Mouse (Mus musculus): ENCODE results near the gene Fancg. TPM values are rescaled to one million over a fixed set of nuclear protein-coding genes. Genes with fewer than 3 reads are reported as not detected.

Gene Fancg
- 20.7 TPM for polyA plus RNA-seq (2014; fragmentation: Illumina TruSeq; extraction: RNeasy Lipid Tissue Mini Kit (QIAGEN cat#74804); ENCODE audit: low read depth, low replicate concordance)

DNA sequence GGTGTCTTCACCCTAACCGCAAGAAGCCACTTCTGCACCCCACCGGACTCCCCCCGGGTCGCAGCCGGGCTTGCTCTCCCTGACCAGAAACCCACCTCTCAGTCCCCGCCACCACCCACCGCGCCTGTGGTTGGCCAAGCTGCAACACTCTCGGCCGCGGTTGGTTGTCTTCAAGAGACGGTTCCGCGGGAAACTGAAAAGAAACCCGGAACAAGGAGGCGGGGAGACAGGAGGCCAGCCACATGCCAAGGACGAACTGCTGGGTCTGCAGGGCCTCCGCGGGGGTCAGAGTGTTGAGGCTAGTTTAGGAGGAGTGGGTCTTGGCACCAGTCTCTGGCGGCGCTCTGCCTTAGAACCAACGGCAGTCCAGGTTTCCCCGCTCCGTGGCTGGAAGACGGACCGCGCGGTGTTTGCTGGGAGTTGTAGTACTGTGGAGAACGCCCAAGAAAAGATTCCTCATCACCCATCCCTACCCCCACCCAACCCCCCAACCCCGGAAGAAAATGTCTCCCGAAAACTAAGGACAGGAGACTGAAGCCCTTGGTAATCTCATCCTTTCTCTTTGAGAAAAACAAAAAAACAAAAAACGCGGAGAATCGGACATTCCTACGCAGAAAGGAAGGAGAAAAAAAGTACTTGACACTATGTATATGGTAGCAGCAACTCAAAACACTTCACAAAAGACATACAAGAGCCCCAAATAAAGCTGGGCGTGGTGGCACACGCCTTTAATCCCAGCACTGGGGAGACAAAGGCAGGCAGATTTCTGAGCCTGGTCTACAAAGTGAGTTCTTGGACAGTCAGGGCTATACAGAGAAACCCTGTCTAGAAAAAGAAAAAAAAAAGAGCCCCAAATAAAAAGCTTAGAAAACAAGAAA, at the start of gene Fancg:
Fancg (minus strand) TSS at position 346 of the 878 bp plus-strand sequence.

DNA sequence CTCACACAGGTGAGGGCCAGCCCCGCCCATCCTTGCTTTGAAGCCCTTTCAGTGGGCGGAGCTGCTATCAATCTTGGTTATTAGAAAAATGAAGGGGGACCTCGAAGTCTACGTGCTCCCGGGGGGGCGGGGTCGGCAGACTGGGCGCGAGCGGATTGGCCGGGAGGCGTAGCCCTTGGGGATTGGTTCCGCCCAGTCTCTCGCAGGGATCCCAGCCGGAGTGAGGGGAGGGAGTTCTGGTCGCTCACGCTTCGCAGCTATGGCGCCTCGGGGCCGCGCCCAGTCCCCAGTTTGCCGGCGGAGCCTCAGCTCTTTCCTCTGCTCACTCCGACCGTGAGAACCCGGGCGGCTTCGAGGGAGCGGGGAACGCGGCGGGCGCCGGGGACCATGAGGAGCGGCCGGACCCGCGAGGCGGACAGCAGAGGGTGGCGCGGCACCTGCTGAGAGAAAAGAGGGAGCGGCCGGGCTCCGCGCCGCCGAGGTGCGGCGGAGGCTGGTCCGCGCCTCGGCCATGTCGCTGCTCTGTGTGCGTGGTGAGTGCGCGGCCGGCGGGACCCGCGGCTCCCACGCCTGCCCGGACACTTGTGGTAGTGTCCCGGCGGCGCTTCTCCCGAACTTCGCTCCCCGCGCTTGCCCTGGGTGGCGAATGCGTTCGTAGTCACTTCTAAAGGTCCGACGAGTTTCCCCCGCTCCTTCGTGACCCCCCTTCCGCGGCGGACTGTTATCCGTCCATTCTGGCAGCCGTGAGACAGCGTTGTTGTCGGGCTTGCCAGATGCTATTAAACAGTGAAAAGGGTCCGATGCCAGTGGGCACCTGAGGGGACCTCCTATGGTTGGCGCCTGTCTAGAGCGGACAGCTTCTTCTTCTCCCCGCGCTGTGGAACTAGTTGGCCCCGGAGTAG, 48.7 kb upstream of the Fancg start, which contains the start of gene Unc13b:
Unc13b (plus strand) TSS at position 201 of the 902 bp plus-strand sequence.

DNA sequence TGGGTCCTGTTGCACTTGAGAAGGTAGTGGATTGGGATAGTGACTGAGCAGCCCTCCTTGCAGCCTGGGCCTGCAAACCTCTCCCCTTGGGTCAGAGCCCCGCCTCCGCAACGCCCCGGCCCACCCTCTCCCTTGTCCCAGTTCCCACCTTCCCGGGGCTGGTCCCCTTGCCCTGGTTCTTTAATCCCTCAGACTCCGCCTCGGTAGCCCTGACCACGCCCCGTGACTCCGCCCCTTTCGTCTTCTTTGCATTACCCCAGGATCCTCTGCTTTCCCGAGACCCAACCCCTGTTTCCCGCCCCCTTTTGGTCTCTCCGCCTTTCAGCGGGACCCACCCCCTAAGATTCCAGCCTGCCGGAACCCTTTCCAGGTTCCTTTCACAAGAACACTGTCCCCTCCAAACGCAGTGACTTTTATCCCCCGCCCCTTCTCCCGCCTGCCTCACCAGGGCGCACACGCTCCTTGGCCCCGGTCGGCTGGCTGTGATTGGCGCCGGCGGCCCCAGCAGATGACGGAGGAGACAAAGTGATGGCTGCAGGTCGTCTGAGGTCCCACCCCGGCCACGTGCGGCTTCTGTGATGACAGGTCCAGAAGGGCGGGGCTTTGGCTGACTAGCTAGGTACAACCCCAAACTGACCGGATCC, 35.5 kb upstream of the Fancg start, which contains the start of gene Fam214b:
Fam214b (minus strand) TSS at position 562 of the 644 bp plus-strand sequence.

DNA sequence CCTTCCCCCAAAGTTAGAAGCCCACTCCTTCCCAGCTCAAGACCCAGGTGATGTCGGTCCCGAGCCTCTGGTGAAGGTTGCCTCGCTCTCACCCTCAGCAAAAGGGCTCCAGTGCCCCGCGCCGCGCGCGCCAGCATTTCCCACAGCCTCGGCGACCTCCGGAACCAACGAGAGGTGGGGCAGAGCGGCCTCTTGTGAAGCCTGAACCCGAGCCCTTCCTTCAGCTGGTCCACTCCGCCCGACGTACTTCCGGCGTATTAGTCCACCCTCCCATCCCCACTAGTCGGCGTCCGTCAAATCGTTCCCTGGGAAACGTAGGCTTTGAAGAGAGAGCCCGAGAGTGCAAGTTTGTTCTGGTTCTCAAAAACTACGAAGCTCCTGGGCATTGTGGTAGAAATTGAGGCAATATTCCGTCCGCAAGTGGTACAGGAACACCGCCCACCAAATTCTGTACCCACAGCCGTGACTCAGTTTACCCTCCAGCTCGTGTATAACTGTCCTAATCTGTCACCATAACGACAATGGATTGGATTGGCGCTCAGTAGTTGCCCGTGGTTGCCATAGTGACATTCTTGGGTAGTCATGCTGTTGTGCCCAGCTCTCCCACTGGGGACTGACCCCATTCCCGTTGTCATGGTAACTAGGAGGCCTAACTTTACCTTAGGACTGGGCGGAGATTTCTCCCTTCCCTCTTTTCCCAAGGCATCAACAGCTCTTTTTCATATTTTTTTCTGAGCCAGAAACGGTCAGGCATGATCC, 21.1 kb upstream of the Fancg start, which contains the start of gene Stoml2:
Stoml2 (minus strand) TSS at position 474 of the 759 bp plus-strand sequence.

DNA sequence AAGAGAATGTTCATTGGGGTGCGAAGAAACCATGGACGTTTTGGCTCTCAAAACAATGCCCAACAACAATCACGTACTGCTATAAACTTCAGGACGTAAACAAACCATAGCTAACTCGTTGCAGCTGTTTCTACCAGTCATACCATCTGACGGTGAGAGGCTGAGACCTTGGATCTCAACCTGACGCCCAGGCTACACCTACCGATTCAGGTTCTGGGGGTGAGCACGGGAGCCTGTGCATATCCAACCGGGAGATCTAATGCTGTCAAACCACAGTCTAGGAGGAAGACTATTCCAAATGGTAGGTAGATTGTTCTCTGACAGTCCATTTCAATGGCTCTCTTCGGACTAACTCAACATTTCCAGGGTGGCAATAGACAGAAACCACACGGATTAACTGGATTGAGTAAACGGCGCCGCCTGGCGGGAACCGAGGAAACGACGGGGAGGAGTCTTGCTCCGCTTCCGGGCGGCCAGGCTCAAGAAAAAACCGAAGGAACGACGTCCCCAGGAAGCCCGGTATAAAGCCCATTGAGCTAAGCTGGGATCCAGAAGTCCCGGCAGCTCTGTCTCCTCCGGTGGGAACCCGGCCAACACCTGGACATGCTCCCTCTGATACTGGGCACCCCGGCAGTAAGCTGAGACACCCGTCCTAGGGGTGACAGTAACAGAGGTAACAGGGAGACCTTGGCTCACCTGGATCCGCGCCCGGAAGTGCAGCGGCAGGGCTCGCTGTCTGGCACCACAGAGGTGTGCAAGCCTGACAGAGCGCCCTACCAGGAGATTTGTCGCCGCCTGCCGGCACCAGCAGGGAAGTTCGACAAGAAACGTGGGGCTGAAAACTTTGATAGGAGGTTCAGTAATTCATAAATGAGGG, 15.0 kb upstream of the Fancg start, which contains the start of gene Pigo:
Pigo (minus strand) TSS at position 736 of the 877 bp plus-strand sequence.

DNA sequence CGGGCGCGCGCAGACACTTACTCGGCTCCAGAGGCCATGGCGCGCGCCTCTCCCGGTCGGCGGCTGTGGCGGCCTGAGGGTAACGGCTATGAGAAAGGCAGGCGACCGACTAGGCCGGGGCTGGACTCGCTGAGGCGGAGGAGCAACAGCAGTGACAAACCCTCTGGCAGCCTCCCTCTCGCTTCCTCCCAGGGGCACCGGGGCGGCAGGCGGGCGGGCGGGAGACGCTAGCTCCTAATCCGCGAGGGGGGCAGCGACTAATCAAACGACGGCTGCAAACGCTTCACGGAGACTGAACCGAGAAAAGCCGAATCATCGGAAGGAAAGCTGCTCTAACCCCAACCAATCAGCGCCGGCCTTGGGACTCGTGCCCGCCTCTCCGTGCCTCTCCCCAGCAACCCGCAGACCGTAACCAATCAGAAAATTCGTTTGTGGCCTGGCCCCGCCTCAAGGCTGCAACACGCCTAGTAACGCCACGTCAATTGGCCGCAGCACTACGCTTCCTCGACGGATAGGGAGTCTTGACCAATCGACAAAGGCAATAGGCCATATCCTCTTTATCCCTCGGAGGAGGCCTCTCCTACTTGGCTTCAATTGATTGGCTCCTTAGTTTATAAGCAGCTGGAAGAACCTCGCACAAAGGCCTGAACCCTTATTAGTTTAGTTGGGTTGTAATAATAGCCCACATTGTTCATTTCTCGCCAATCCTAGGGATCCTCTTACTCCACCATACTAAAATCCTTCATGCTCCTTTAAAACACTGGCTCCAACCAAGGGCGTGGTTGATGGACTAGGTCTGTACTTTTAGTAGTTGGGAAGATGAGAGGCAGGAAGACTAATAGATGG, 9.9 kb downstream of the Fancg start, which contains the start of gene Vcp:
Vcp (minus strand) TSS at position 367 of the 846 bp plus-strand sequence.

DNA sequence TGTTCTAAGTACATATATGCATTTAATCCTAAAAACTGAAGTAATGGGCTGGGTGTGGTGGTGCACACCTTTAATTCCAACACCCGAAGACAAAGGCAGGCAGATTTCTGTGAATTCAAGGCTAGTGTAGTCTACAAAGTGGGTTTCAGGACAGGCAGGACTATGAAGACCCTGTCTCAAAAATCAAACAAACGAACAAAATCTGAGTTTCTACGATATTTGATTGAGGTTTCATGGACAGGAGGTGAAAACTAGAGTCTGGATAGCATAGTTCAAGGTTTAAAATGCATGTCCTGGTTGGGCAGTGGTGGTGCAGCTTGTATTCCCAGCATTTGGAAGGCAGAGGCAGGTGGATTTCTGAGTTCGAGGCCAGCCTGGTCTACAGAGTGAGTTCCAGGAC, 41.0 kb downstream of the Fancg start, which contains the start of gene 1700022I11Rik:
1700022I11Rik (plus strand) TSS at position 301 of the 400 bp plus-strand sequence.

Other genes starting within 250 kb of the Fancg start
- not detected for gene Ccl21a, start 236.5 kb downstream of the Fancg start, polyA plus RNA-seq (2014; fragmentation: Illumina TruSeq; extraction: RNeasy Lipid Tissue Mini Kit (QIAGEN cat#74804); ENCODE audit: low read depth, low replicate concordance)
- gene Fam205a1, start 156.6 kb downstream of the Fancg start, polyA plus RNA-seq (2014; fragmentation: Illumina TruSeq; extraction: RNeasy Lipid Tissue Mini Kit (QIAGEN cat#74804); ENCODE audit: low read depth, low replicate concordance): 17.8 TPM
- not detected for gene Gm12394, start 153.7 kb downstream of the Fancg start, polyA plus RNA-seq (2014; fragmentation: Illumina TruSeq; extraction: RNeasy Lipid Tissue Mini Kit (QIAGEN cat#74804); ENCODE audit: low read depth, low replicate concordance)
- gene Fam205c, start 136.3 kb downstream of the Fancg start, polyA plus RNA-seq (2014; fragmentation: Illumina TruSeq; extraction: RNeasy Lipid Tissue Mini Kit (QIAGEN cat#74804); ENCODE audit: low read depth, low replicate concordance): 544 TPM
- 0.36 TPM for gene Phf24, start 93.8 kb downstream of the Fancg start, polyA plus RNA-seq (2014; fragmentation: Illumina TruSeq; extraction: RNeasy Lipid Tissue Mini Kit (QIAGEN cat#74804); ENCODE audit: low read depth, low replicate concordance)
- 1.1 TPM for gene Dnajb5, start 60.7 kb downstream of the Fancg start, polyA plus RNA-seq (2014; fragmentation: Illumina TruSeq; extraction: RNeasy Lipid Tissue Mini Kit (QIAGEN cat#74804); ENCODE audit: low read depth, low replicate concordance)
- 48.9 TPM for gene 1700022I11Rik, start 40.9 kb downstream of the Fancg start, polyA plus RNA-seq (2014; fragmentation: Illumina TruSeq; extraction: RNeasy Lipid Tissue Mini Kit (QIAGEN cat#74804); ENCODE audit: low read depth, low replicate concordance)
- gene Vcp, start 10.0 kb downstream of the Fancg start, polyA plus RNA-seq (2014; fragmentation: Illumina TruSeq; extraction: RNeasy Lipid Tissue Mini Kit (QIAGEN cat#74804); ENCODE audit: low read depth, low replicate concordance): 138 TPM
- gene Pigo, start 15.3 kb upstream of the Fancg start, polyA plus RNA-seq (2014; fragmentation: Illumina TruSeq; extraction: RNeasy Lipid Tissue Mini Kit (QIAGEN cat#74804); ENCODE audit: low read depth, low replicate concordance): 5.8 TPM
- 6.3 TPM for gene Stoml2, start 21.2 kb upstream of the Fancg start, polyA plus RNA-seq (2014; fragmentation: Illumina TruSeq; extraction: RNeasy Lipid Tissue Mini Kit (QIAGEN cat#74804); ENCODE audit: low read depth, low replicate concordance)
- 1.3 TPM for gene Fam214b, start 35.7 kb upstream of the Fancg start, polyA plus RNA-seq (2014; fragmentation: Illumina TruSeq; extraction: RNeasy Lipid Tissue Mini Kit (QIAGEN cat#74804); ENCODE audit: low read depth, low replicate concordance)
- gene Unc13b, start 48.4 kb upstream of the Fancg start, polyA plus RNA-seq (2014; fragmentation: Illumina TruSeq; extraction: RNeasy Lipid Tissue Mini Kit (QIAGEN cat#74804); ENCODE audit: low read depth, low replicate concordance): 21.3 TPM

All from testis, adult 10 weeks (tissue).